Mouse (Mus musculus) cerebellum, postnatal 25 days (tissue): ENCODE results near the gene Plac1.
A peak's percentile ranks its signal among the peaks of the same experiment; 100 is the strongest.

ENCODE experiments used
- DNase-seq, 2 experiments: peaks; one replicate each; pipeline ENCODE4 v3.0.0; 2021; ENCODE audit warnings: mixed read lengths in 2 of 2

The Plac1 gene

DNA sequence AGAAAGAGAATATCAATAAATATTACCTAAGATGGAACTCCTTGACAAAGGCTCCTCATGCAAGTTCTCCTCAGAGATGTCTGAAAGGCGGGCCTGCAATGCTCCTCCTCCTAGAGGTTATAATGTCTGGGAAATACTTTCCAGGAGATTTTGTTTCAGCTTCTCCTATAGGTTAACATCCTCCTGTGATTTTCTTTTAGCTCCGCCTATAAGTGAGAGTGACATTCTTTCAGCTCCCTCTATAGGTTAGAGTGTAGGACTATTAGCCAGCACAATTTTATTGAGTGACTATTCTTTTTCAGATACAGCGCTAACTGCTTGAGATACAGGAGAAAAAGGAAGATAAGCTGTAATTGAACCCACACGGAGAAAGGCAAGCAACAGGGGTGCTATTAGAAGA lies at the start of gene Plac1:
Gene Plac1 (minus strand): TSS at position 101 of the 400 bp plus-strand sequence.
- no peak for DNase-seq

GRCm38 (mm10) chrX:53287924-53288323 lies 48.0 kb upstream of the Plac1 start:
- DNase-seq = no peak

DNA sequence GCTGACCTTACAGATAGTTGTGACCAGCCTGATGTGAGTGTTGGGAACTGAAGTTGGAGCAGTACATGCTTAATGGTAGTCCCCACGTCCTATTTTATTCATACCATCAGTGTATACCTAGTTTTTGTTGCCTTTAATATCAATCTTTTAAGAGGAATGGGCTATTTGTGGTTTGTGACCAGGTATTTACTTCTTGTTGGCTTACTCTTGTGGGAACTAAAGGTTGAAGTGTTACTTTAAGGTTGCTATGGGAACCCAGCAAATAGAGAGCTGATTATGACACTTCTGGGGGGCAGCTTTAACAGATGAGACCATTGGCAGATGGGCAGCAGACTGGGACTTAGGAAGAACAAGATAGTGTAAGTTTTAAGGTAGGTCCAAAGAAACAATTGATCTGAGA lies 33.2 kb upstream of the Plac1 start, which contains the start of gene Fam122c:
Gene Fam122c (plus strand): TSS at position 301 of the 400 bp plus-strand sequence.
- DNase-seq = no peak

DNA sequence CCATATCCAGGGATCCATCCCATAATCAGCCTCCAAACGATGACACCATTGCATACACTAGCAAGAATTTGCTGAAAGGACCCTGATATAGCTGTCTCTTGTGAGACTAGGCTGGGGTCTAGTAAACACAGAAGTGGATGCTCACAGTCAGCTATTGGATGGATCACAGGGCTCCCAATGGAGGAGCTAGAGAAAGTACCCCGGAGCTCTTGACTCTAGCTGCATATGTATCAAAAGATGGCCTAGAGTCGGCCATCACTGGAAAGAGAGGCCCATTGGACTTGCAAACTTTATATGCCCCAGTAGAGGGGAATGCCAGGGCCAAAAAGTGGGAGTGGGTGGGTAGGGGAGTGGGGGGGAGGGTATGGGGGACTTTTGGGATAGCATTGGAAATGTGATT lies 31.7 kb upstream of the Plac1 start:
- DNase-seq = peak; percentile 24 to 72

GRCm38 (mm10) chrX:53270063-53270432 lies 30.1 kb upstream of the Plac1 start:
- DNase-seq = no peak

- peak; percentile 88 to 94 for DNase-seq
Measured at GRCm38 (mm10) chrX:53269289-53270062, 29.6 kb upstream of the Plac1 start, which contains the start of gene Fam122b. TSS of gene Fam122b (minus strand) at chrX:53269805.

GRCm38 (mm10) chrX:53268856-53269255 lies 28.9 kb upstream of the Plac1 start:
- peak; percentile 36 to 62 for DNase-seq

- no peak for DNase-seq
Measured at GRCm38 (mm10) chrX:53266186-53266585, 26.3 kb upstream of the Plac1 start.

DNA sequence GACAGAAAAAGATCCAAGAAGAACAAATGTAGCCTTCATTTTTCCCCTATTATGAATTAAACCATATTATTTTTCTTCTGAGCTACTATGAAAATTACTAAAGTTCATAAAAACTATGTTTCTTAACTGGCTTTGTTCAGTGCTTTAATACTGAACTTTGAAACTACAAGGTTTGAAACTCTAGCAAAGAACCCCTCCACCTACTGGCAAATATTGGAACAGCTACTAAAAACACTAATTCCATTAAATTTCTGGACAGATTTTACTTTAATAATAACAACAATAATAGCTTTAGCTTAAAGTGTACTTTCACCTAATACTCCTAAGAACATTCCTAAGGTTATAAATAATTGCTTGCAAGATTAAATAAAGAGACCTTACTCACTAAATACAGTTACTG lies 15.3 kb upstream of the Plac1 start:
- no peak for DNase-seq

DNA sequence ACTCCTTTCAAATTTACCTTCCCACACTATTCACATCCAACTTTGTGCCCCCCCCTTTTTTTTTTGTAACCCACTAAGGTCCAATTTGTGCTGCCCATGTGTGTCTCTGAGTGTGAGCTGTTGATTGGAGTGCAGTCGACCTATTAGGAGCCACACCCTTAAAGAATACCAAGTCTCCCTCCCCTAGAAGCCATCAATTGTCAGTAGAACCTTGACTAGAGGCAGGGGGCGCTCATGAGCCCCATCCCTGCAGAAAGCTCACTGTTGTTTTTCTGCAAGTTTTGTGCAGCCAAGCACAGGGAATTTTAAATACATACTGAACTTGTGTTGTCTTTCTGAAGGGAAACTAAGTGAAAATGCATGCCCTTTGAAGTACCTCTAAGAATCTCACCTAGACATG lies 1.9 kb downstream of the Plac1 start:
- DNase-seq = peak in 1 of 2 experiments; percentile 15

- no peak for DNase-seq
Measured at GRCm38 (mm10) chrX:53236404-53236803, 3.5 kb downstream of the Plac1 start.

- no peak for DNase-seq
Measured at GRCm38 (mm10) chrX:53233689-53234088, 6.2 kb downstream of the Plac1 start.

DNA sequence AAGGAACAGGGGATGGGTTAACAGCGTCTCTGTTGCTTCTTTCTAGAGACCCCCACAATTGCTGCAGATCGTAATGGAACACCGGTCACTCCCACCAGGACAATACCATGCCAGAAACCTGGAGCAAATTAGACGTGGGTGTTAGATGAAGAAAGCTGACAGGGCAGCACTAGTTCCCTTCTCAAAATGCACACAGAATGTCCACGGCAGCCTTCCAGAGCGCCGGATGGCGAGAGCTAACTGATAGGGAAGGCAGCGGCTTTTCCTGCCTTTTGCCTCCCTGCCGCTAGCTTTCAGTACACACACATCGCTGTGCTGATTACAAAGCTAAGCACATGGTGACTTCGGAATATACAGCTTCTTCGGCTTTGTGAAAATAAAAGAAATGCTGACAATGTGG lies 7.9 kb downstream of the Plac1 start:
- peak; percentile 36 to 62 for DNase-seq

DNA sequence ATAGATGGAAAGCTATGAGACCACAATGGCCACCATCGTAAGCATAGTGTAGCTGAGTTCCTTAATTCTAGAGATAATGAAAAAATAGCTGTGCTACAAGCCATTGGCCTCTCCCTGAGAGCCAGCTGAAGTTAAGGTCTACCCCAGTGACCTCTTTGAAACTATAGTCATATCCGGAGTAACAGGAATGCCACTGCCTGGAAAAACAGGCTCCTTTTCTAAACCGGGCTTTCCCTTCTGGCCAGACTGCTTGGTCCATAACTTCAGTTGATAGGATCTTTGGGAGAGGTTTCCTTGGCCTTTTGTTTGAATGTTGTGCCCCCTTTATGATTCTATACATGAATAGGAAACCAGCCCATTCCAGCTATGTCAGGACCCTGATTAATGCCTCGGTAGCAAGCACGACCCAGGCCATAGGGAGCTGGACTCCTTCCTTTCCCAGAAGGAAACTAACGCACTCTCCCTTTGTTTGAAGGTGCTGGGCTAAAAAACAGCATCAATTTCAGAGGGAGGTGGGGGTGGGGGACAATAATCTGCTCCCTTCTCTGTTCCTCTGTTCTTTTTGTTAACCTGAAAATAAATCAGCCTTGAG lies 15.5 kb downstream of the Plac1 start:
- no peak for DNase-seq

GRCm38 (mm10) chrX:53220855-53221254 lies 19.1 kb downstream of the Plac1 start:
- peak; percentile 45 to 47 for DNase-seq

GRCm38 (mm10) chrX:53214557-53215229 lies 25.2 kb downstream of the Plac1 start:
- DNase-seq = peak; percentile 15 to 41

- no peak for DNase-seq
Measured at GRCm38 (mm10) chrX:53213838-53214237, 26.1 kb downstream of the Plac1 start.

GRCm38 (mm10) chrX:53212485-53212884 lies 27.4 kb downstream of the Plac1 start:
- DNase-seq = no peak

GRCm38 (mm10) chrX:53211756-53212483 lies 28.0 kb downstream of the Plac1 start:
- peak in 1 of 2 experiments; percentile 3 for DNase-seq

DNA sequence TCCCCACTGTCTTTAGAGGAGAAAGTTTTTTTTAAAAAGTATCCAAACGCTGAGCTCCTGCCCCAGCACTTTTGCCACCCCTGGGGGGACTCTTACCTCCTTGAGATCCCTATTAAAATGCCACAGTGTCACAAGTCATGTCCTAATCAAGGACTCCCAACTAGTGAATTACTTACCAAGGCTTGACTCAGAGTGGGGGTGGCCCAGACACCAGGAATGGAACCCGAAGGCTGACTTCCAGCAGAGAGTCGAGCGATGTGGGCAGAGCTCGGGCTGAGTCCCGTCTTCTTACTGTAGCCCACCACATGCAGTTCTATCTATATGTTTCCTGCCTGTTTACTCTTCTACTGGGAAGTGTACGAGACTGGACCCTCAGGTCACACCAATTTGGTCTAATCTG lies 30.5 kb downstream of the Plac1 start:
- no peak for DNase-seq

DNA sequence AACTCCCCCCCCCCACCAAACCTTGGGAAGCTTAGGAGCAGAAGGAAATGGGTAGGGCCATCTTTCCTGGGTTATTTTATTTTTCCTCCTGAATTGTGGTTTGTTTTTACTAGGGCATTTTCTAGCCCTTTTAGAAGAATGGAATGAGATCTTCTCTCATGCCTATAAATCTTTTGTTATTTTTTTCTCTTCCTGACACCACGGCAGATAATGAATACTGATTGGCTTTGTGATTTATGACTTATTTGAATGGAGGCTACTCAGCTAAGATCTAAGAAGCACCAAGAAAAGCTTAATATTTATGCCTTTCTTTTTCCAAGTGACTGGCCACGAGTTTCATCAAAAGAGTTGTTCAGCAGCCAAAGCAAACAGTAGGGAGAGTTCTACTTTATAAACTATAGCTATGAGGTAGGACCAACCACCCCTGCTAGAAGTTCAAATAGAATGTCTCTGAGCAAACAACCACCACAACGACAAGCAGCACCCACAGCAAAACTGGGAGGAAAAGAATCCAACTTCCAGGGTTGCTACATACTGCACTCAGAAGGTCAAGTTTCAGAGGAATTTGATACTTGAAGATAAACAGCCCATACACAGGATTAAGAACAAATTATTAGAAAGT lies 35.1 kb downstream of the Plac1 start:
- DNase-seq = no peak

- no peak for DNase-seq
Measured at GRCm38 (mm10) chrX:53201616-53202015, 38.3 kb downstream of the Plac1 start.

GRCm38 (mm10) chrX:53197681-53198080 lies 42.2 kb downstream of the Plac1 start:
- DNase-seq = no peak
